21 mouse cellular contexts compared by ENCODE assay signal in genomic region chr4:136450271-136450670, GRCm38 (mm10). TPM values are rescaled to one million over a fixed set of nuclear protein-coding genes. Genes with fewer than 3 reads are reported as not detected.
"Had no signal": no experiment of that assay in that cellular context is flagged by ENCODE, and none has a peak within 500 bp of the region (broad histone marks: within the 10 kb centered on the region; RNA-seq: fewer than 3 reads in every experiment).

No protein-coding gene starts in this region.

- H3K27ac ChIP-seq: kidney, embryonic 15.5 days; limb, embryonic 10.5 days; limb, embryonic 13.5 days; liver, embryonic 12.5 days; liver, embryonic 15.5 days; lung, embryonic 15.5 days; midbrain, embryonic 10.5 days; midbrain, embryonic 13.5 days; neural tube, embryonic 13.5 days had no signal

- H3K27me3 ChIP-seq: kidney, embryonic 15.5 days; limb, embryonic 13.5 days; liver, embryonic 12.5 days; liver, embryonic 15.5 days; lung, embryonic 15.5 days; midbrain, embryonic 13.5 days; neural tube, embryonic 13.5 days had no signal

- H3K36me3 ChIP-seq: kidney, embryonic 15.5 days; limb, embryonic 10.5 days; limb, embryonic 13.5 days; liver, embryonic 12.5 days; liver, embryonic 15.5 days; lung, embryonic 15.5 days; midbrain, embryonic 10.5 days; midbrain, embryonic 13.5 days; neural tube, embryonic 13.5 days had no signal

- DNase-seq: kidney, adult 8-10 months; kidney, postnatal 10 days; kidney, postnatal 36 days; liver; lung, adult 18-20 months; lung, postnatal 10 days; thymus, postnatal 25 days had no signal

- H3K4me3 ChIP-seq: kidney, embryonic 15.5 days; limb, embryonic 10.5 days; limb, embryonic 13.5 days; liver, embryonic 12.5 days; liver, embryonic 15.5 days; lung, embryonic 15.5 days; megakaryocyte, embryonic 14.5 days; midbrain, embryonic 10.5 days; midbrain, embryonic 13.5 days; myocyte; neural tube, embryonic 13.5 days had no signal

RNA-seq across cellular contexts. Expression of gene 6030445D17Rik, which starts 11.8 kb away (rescaled TPM):
- total RNA-seq: monocyte, adult 5-6 weeks; neutrophil, adult 5-6 weeks had no signal
- polyA plus RNA-seq: liver, embryonic 12.5 days had no signal

RNA-seq across cellular contexts. Expression of gene Htr1d, which starts 26.9 kb away (rescaled TPM):
- total RNA-seq: monocyte, adult 5-6 weeks; neutrophil, adult 5-6 weeks had no signal
- polyA plus RNA-seq: liver, embryonic 12.5 days; liver, embryonic 15.5 days; lung, embryonic 15.5 days; thymus, postnatal 0 days had no signal
